Mouse (Mus musculus) hindbrain, postnatal 0 days (tissue): ENCODE measurements around the gene Slc25a19. TPM values are rescaled to one million over a fixed set of nuclear protein-coding genes. Genes with fewer than 3 reads are reported as not detected.

Experiments
- ATAC-seq: fragments of 200-750 bp; cut with Nextera tagmentation; 2 replicates; pipeline ENCODE4 v1.8.0; 2017; ENCODE audit warnings: mild to moderate bottlenecking, moderate TSS enrichment, moderate library complexity
- DNase-seq: peaks from one replicate; pipeline ENCODE4 v3.0.0-alpha.2; 2015; ENCODE audit warnings: low spot score
- H3K27ac ChIP-seq: fragments of 300-500 bp; sonication (generic); 2 replicates; pipeline ENCODE4 v1.5.1; 2014; ENCODE audit warnings: mild to moderate bottlenecking
- H3K27me3 ChIP-seq: fragments of 300-500 bp; sonication (generic); 2 replicates; pipeline ENCODE4 v1.6.1; 2014; ENCODE audit warnings: low read length, mixed read lengths; ENCODE audit not compliant: insufficient read depth
- H3K36me3 ChIP-seq: fragments of 300-500 bp; sonication (generic); 2 replicates; pipeline ENCODE4 v1.6.1; 2014; ENCODE audit warnings: low read length, mixed read lengths; ENCODE audit not compliant: insufficient read depth
- H3K4me1 ChIP-seq: fragments of 300-500 bp; sonication (generic); 2 replicates; pipeline ENCODE4 v1.6.1; 2014; ENCODE audit warnings: antibody characterized with exemption, low read length, mixed read lengths; ENCODE audit not compliant: insufficient read depth
- H3K4me2 ChIP-seq: fragments of 300-500 bp; sonication (generic); 2 replicates; pipeline ENCODE4 v1.6.1; 2014; ENCODE audit warnings: low read depth, mild to moderate bottlenecking, low read length, moderate library complexity, mixed read lengths
- H3K4me3 ChIP-seq: fragments of 300-500 bp; sonication (generic); 2 replicates; pipeline ENCODE4 v1.5.1; 2014; ENCODE audit warnings: low read length
- H3K9ac ChIP-seq: fragments of 300-500 bp; sonication (generic); replicated peaks from 2 replicates; pipeline ENCODE4 v1.6.1; 2014; ENCODE audit warnings: mild to moderate bottlenecking, low read length, moderate library complexity, mixed read lengths
- H3K9me3 ChIP-seq: fragments of 300-500 bp; sonication (generic); 2 replicates; pipeline ENCODE4 v1.6.1; 2016; ENCODE audit warnings: low read length, mixed read lengths
- CTCF ChIP-seq: IDR thresholded peaks from 2 replicates; pipeline ENCODE4 v1.5.1; 2016; ENCODE audit warnings: antibody characterized with exemption, control low read depth, low read depth
- WGBS: fragments of 180-500 bp; shearing (Covaris S2); extraction: QIAGEN DNeasy Blood & Tissue Kit; methylation state at CpG from one replicate; pipeline ENCODE4 v1.1.7; 2014; 5-methylcytosine and 5-hydroxymethylcytosine counted together
- polyA plus RNA-seq: library from polyadenylated mRNA; unstranded; fragments of >200 nt; fragmentation: Nextera tagmentation; extraction: Ambion mirVana; gene quantifications from 2 replicates; pipeline ENCODE4 v1.2.1, GENCODE M21; 2015
- total RNA-seq: library from RNA; depleted of rRNA; stranded (reverse); fragments of >200 nt; gene quantifications from 2 replicates; pipeline ENCODE4 v1.2.3, GENCODE M21; 2014

The Slc25a19 gene
- total and polyA plus RNA-seq, 2 experiments from 2014 or later: 29.5 to 41.8 TPM

- no peak for ATAC-seq
- no peak overlapping the region for H3K4me3 ChIP-seq
- H3K27me3 ChIP-seq: no peaks in the 10 kb centered on the region
- no peak overlapping the region for H3K4me2 ChIP-seq
- no peaks in the 10 kb centered on the region for H3K4me1 ChIP-seq
- TF ChIP-seq CTCF: no peak
- H3K36me3 ChIP-seq: peaks cover 45% of the 10 kb centered on the region
- DNase-seq: no peak
- WGBS: 83% methylated on average over 16 of the region's 16 CpGs
- no peak overlapping the region for H3K9ac ChIP-seq
- H3K27ac ChIP-seq: no peak overlapping the region
- no peaks in the 10 kb centered on the region for H3K9me3 ChIP-seq
Measured at GRCm38 (mm10) chr11:115618732-115619516, 9.2 kb downstream of the Slc25a19 start.

- no peak overlapping the region for H3K4me2 ChIP-seq
- TF ChIP-seq CTCF: no peak
- WGBS: 86% methylated on average over 2 of the region's 2 CpGs
- H3K36me3 ChIP-seq: peaks cover 43% of the 10 kb centered on the region
- no peaks in the 10 kb centered on the region for H3K27me3 ChIP-seq
- H3K27ac ChIP-seq: no peak overlapping the region
- no peak overlapping the region for H3K4me3 ChIP-seq
- ATAC-seq: no peak
- H3K9ac ChIP-seq: no peak overlapping the region
- no peaks in the 10 kb centered on the region for H3K4me1 ChIP-seq
- DNase-seq: no peak
- no peaks in the 10 kb centered on the region for H3K9me3 ChIP-seq
Measured at GRCm38 (mm10) chr11:115618001-115618400, 10.1 kb downstream of the Slc25a19 start.

- Histone ChIP-seq H3K27ac (no peak overlapping the region), H3K4me2 (no peak overlapping the region), H3K4me1 (peaks cover 3% of the 10 kb centered on the region; the same call in 1 of the 2 replicates), H3K9ac (no peak overlapping the region), H3K4me3 (no peak overlapping the region), H3K36me3 (peaks cover 34% of the 10 kb centered on the region), H3K27me3 (no peaks in the 10 kb centered on the region), H3K9me3 (no peaks in the 10 kb centered on the region)
- TF ChIP-seq CTCF: no peak
- 89% methylated on average over 6 of the region's 6 CpGs for WGBS
- ATAC-seq: no peak
- no peak for DNase-seq
Measured at GRCm38 (mm10) chr11:115616893-115617292, 11.2 kb downstream of the Slc25a19 start.

- Histone ChIP-seq H3K4me1 (peaks cover 6% of the 10 kb centered on the region; the same call in 1 of the 2 replicates), H3K36me3 (peaks cover 32% of the 10 kb centered on the region), H3K27me3 (no peaks in the 10 kb centered on the region), H3K4me2 (no peak overlapping the region), H3K9ac (no peak overlapping the region), H3K9me3 (no peaks in the 10 kb centered on the region), H3K4me3 (no peak overlapping the region), H3K27ac (no peak overlapping the region)
- ATAC-seq: no peak
- 94% methylated on average over 7 of the region's 7 CpGs for WGBS
- DNase-seq: no peak
- TF ChIP-seq CTCF: no peak
Measured at GRCm38 (mm10) chr11:115616371-115616770, 11.7 kb downstream of the Slc25a19 start.

GRCm38 (mm10) chr11:115615875-115616274 lies 12.2 kb downstream of the Slc25a19 start:
- DNase-seq: no peak
- Histone ChIP-seq H3K27me3 (no peaks in the 10 kb centered on the region), H3K36me3 (peaks cover 27% of the 10 kb centered on the region; the same call in 1 of the 2 replicates), H3K4me3 (no peak overlapping the region), H3K9me3 (no peaks in the 10 kb centered on the region), H3K4me2 (no peak overlapping the region), H3K4me1 (peaks cover 6% of the 10 kb centered on the region; the same call in 1 of the 2 replicates), H3K27ac (no peak overlapping the region), H3K9ac (no peak overlapping the region)
- no peak for ATAC-seq
- no peak for TF ChIP-seq CTCF
- 70% methylated on average over 6 of the region's 6 CpGs for WGBS

- H3K4me3 ChIP-seq: no peak overlapping the region
- H3K27ac ChIP-seq: no peak overlapping the region
- ATAC-seq (no peak), DNase-seq (no peak)
- H3K27me3 ChIP-seq: no peaks in the 10 kb centered on the region
- no peaks in the 10 kb centered on the region for H3K9me3 ChIP-seq
- 77% methylated on average over 15 of the region's 15 CpGs for WGBS
- H3K4me1 ChIP-seq: peaks cover 6% of the 10 kb centered on the region; the same call in 1 of the 2 replicates
- H3K4me2 ChIP-seq: no peak overlapping the region
- TF ChIP-seq CTCF: no peak
- no peak overlapping the region for H3K9ac ChIP-seq
- peaks cover 21% of the 10 kb centered on the region; the same call in 1 of the 2 replicates for H3K36me3 ChIP-seq
Measured at GRCm38 (mm10) chr11:115615108-115615825, 12.8 kb downstream of the Slc25a19 start.
